Mouse (Mus musculus) lung, adult 2 months (tissue): ENCODE measurements at regions not wholly inside any gene's neighbourhood (a gene's known extent, or its start where the extent isn't known, plus 50 kb on each side); places are given as distances from the start of the nearest gene placed in this dataset.

Experiments
- CTCF ChIP-seq: fragments of 200-500 bp; IDR thresholded peaks from 2 replicates; pipeline ENCODE4 v1.5.1; 2011; ENCODE audit warnings: mild to moderate bottlenecking, low read length, control low read depth; ENCODE audit not compliant: insufficient read depth
- POLR2A ChIP-seq: fragments of 200-500 bp; IDR thresholded peaks from 2 replicates; pipeline ENCODE4 v1.6.1; 2011; ENCODE audit warnings: low read depth, mild to moderate bottlenecking, control low read depth, low read length, borderline replicate concordance; ENCODE audit errors: extremely low read depth

- TF ChIP-seq CTCF (peak; percentile 70), POLR2A (no peak)
Observed at GRCm38 (mm10) chr17:3273108-3274091, 53.0 kb upstream of the Tiam2 start.
